Mouse (Mus musculus) heart, embryonic 10.5 days (tissue): ENCODE data around the gene Asic3. TPM values are rescaled to one million over a fixed set of nuclear protein-coding genes. Genes with fewer than 3 reads are reported as not detected.

ENCODE experiments used
- DNase-seq: peaks from one replicate; pipeline ENCODE4 v3.0.0-alpha.2; 2017; ENCODE audit warnings: low spot score
- H3K27ac ChIP-seq: fragments of 300-500 bp; sonication (generic); 2 replicates; pipeline ENCODE4 v1.5.1; 2016; ENCODE audit warnings: mild to moderate bottlenecking
- H3K27me3 ChIP-seq: fragments of 300-500 bp; sonication (generic); 2 replicates; pipeline ENCODE4 v1.6.1; 2016; ENCODE audit warnings: mild to moderate bottlenecking; ENCODE audit not compliant: poor library complexity, insufficient read depth, severe bottlenecking
- H3K36me3 ChIP-seq: fragments of 300-500 bp; sonication (generic); 2 replicates; pipeline ENCODE4 v1.6.1; 2016; ENCODE audit warnings: mild to moderate bottlenecking, moderate library complexity
- H3K4me1 ChIP-seq: fragments of 300-500 bp; sonication (generic); 2 replicates; pipeline ENCODE4 v1.6.1; 2016; ENCODE audit warnings: mild to moderate bottlenecking
- H3K4me3 ChIP-seq: fragments of 300-500 bp; sonication (generic); 2 replicates; pipeline ENCODE4 v1.5.1; 2016; ENCODE audit warnings: mild to moderate bottlenecking, moderate library complexity
- H3K9me3 ChIP-seq: fragments of 300-500 bp; sonication (generic); 2 replicates; pipeline ENCODE4 v1.6.1; 2016; ENCODE audit warnings: mild to moderate bottlenecking, moderate library complexity
- WGBS: fragments of 180-500 bp; shearing (Covaris S2); methylation state at CpG from one replicate; pipeline ENCODE4 v1.1.7; 2016; 5-methylcytosine and 5-hydroxymethylcytosine counted together
- polyA plus RNA-seq: library from polyadenylated mRNA; unstranded; fragments of >200 nt; fragmentation: Nextera tagmentation; extraction: Ambion mirVana; gene quantifications from 2 replicates; pipeline ENCODE4 v1.2.1, GENCODE M21; 2016

Gene Asic3
- 0.11 TPM in 1 of 2 replicates, not detected in the other for polyA plus RNA-seq

DNA sequence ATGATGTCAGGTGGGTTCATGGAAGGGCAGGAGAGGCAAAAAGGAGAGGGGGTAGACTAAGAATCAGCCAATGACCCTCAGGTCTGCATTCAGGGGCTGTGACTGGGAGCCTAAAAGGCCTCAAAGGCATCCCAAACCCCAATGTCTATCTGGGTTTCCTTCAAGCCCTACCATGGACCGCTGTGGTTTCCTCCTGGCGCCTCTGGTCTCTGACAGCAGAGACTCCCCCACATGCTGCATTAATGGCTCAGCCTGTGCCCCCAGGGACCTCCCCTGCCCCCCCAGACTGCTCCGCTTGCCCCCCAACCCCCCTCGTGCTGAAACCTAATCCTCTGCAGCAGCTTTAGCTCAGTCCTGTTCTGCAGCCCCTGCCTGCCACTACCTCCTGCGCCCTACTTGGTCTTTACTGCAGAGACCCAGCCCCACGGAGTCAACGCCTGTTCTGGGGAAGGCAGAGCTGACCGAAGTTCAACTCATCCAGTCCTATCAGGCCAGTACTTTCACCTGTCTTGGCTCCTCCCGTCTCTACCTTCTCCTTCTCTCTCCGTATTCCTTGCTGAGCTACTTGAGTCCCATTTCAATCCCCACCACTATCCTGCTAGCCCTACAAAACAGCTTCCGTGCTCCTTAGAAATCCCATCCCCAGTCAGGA is at the start of gene Asic3:
TSS of gene Asic3 (plus strand) at position 351 of the 652 bp plus-strand sequence.
- Histone ChIP-seq H3K4me3 (no peak within 1 kb of the TSS), H3K27me3 (peaks cover 34% of the 10 kb centered on the region), H3K27ac (no peak within 1 kb of the TSS), H3K4me1 (peaks cover 23% of the 10 kb centered on the region), H3K36me3 (peaks cover 14% of the 10 kb centered on the region), H3K9me3 (no peaks in the 10 kb centered on the region)
- WGBS: 43% methylated on average over 11 of the region's 11 CpGs
- DNase-seq: no peak

- no peak for DNase-seq
- H3K27me3 ChIP-seq: no peaks in the 10 kb centered on the region; the same call in 1 of the 2 replicates
- peaks cover 49% of the 10 kb centered on the region for H3K4me1 ChIP-seq
- H3K36me3 ChIP-seq: peaks cover 3% of the 10 kb centered on the region; the same call in 1 of the 2 replicates
- 59% methylated on average over 2 of the region's 2 CpGs for WGBS
- H3K4me3 ChIP-seq: no peak overlapping the region
- no peak overlapping the region; the same call in 1 of the 2 replicates for H3K27ac ChIP-seq
- H3K9me3 ChIP-seq: no peaks in the 10 kb centered on the region
These were observed 49.7 kb upstream of the Asic3 start for GRCm38 (mm10) chr5:24363467-24363866.

DNA sequence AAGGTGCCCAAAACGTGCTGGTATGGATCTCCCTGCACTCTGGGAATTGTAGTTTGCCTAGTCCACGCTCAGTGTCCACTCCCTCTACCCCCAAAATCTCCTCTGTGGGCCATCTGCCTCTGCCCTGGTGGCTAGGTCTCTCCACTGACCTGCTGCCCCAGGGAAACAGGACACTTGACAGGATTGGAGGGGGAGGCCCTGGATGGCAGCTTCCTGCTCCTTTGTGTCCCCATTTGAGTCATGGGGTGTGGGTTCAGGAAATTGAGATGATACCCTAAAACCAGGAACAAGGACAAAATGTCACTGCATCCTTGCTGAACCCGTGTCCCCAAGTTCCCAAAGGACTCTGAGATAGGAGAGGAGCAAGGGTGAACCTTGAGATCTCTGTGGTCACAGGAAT is 49.1 kb upstream of the Asic3 start:
- Histone ChIP-seq H3K36me3 (peaks cover 3% of the 10 kb centered on the region; the same call in 1 of the 2 replicates), H3K27me3 (no peaks in the 10 kb centered on the region; the same call in 1 of the 2 replicates), H3K4me3 (no peak overlapping the region), H3K27ac (peak overlapping the region; percentile 81), H3K4me1 (peaks cover 49% of the 10 kb centered on the region), H3K9me3 (no peaks in the 10 kb centered on the region)
- WGBS: 59% methylated on average over 3 of the region's 3 CpGs
- no peak for DNase-seq

DNA sequence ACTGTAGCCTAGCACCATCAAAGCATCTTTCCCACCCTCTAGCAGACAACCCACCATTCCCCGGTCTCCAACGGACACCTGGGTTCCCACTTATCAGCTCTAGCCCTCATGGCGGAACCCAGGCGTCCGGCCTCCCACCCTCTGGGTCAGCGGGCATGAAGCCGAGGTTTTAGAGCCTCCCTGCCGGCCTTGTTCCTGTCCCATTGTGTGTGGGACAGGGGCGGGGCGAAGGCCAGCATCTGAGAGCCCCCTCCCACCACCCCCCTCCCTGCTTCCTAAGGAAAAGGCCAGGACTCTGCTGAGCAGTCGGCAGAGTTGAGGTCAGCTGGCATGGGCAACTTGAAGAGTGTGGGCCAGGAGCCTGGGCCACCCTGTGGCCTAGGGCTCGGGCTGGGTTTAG is 48.7 kb upstream of the Asic3 start, which contains the start of gene Nos3:
TSS of gene Nos3 (plus strand) at position 303 of the 400 bp plus-strand sequence.
- peaks cover 3% of the 10 kb centered on the region; the same call in 1 of the 2 replicates for H3K36me3 ChIP-seq
- no peaks in the 10 kb centered on the region for H3K9me3 ChIP-seq
- H3K27ac ChIP-seq: peak within 1 kb of the TSS; percentile 81
- 40% methylated on average over 12 of the region's 12 CpGs for WGBS
- H3K27me3 ChIP-seq: no peaks in the 10 kb centered on the region; the same call in 1 of the 2 replicates
- H3K4me1 ChIP-seq: peaks cover 49% of the 10 kb centered on the region
- H3K4me3 ChIP-seq: peak within 1 kb of the TSS; percentile 50
- no peak for DNase-seq

GRCm38 (mm10) chr5:24364963-24365362 is 48.2 kb upstream of the Asic3 start:
- Histone ChIP-seq H3K27ac (peak overlapping the region; percentile 81), H3K4me3 (peak overlapping the region; percentile 50)

GRCm38 (mm10) chr5:24365528-24365927 is 47.7 kb upstream of the Asic3 start:
- Histone ChIP-seq H3K27me3 (no peaks in the 10 kb centered on the region), H3K4me1 (peaks cover 54% of the 10 kb centered on the region), H3K9me3 (no peaks in the 10 kb centered on the region), H3K27ac (peak overlapping the region; percentile 81), H3K4me3 (peak overlapping the region; percentile 50), H3K36me3 (peaks cover 8% of the 10 kb centered on the region)
- WGBS: 9% methylated on average over 5 of the region's 5 CpGs
- DNase-seq: no peak

More at GRCm38 (mm10) chr5:24364963-24365362, 48.2 kb upstream of the Asic3 start:
- Histone ChIP-seq H3K4me1 (peaks cover 52% of the 10 kb centered on the region), H3K36me3 (peaks cover 6% of the 10 kb centered on the region), H3K27me3 (no peaks in the 10 kb centered on the region), H3K9me3 (no peaks in the 10 kb centered on the region)
- no peak for DNase-seq
- WGBS: 71% methylated on average over 10 of the region's 10 CpGs

- peak overlapping the region; percentile 2 for H3K27ac ChIP-seq
- WGBS: 70% methylated on average over 9 of the region's 9 CpGs
- DNase-seq: no peak
- no peaks in the 10 kb centered on the region for H3K9me3 ChIP-seq
- H3K4me3 ChIP-seq: peak overlapping the region; percentile 50; the same call in 1 of the 2 replicates
- no peaks in the 10 kb centered on the region for H3K27me3 ChIP-seq
- H3K36me3 ChIP-seq: peaks cover 9% of the 10 kb centered on the region
- peaks cover 55% of the 10 kb centered on the region for H3K4me1 ChIP-seq
These were observed 46.8 kb upstream of the Asic3 start for GRCm38 (mm10) chr5:24366426-24366825.

DNA sequence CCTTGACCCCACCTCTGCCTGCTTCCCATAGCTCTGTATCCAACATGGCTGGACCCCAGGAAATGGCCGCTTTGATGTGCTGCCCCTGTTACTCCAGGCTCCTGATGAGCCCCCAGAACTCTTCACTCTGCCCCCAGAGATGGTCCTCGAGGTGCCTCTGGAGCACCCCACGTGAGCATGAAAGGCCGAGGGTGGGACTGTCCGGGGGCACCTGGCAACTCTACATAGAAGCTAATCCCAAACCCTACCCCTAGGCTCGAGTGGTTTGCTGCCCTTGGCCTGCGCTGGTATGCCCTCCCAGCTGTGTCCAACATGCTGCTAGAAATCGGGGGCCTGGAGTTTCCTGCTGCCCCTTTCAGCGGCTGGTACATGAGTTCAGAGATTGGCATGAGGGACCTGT is 43.4 kb upstream of the Asic3 start:
- no peak for DNase-seq
- Histone ChIP-seq H3K4me1 (peaks cover 48% of the 10 kb centered on the region), H3K4me3 (no peak overlapping the region), H3K36me3 (peaks cover 17% of the 10 kb centered on the region), H3K9me3 (no peaks in the 10 kb centered on the region), H3K27me3 (no peaks in the 10 kb centered on the region), H3K27ac (no peak overlapping the region)
- WGBS: 85% methylated on average over 9 of the region's 9 CpGs

GRCm38 (mm10) chr5:24373807-24374206 is 39.4 kb upstream of the Asic3 start:
- H3K27me3 ChIP-seq: 0 out of 2 replicates have a peak, but pooled peaks cover 4% of the 10 kb centered on the region
- WGBS: 80% methylated on average over 5 of the region's 5 CpGs
- DNase-seq: no peak
- H3K36me3 ChIP-seq: peaks cover 19% of the 10 kb centered on the region
- no peak overlapping the region for H3K4me3 ChIP-seq
- no peak overlapping the region for H3K27ac ChIP-seq
- H3K4me1 ChIP-seq: peaks cover 23% of the 10 kb centered on the region
- no peaks in the 10 kb centered on the region for H3K9me3 ChIP-seq

GRCm38 (mm10) chr5:24374216-24374615 is 39.0 kb upstream of the Asic3 start:
- no peak for DNase-seq
- H3K27ac ChIP-seq: no peak overlapping the region
- 0 out of 2 replicates have a peak, but pooled peaks cover 4% of the 10 kb centered on the region for H3K27me3 ChIP-seq

DNA sequence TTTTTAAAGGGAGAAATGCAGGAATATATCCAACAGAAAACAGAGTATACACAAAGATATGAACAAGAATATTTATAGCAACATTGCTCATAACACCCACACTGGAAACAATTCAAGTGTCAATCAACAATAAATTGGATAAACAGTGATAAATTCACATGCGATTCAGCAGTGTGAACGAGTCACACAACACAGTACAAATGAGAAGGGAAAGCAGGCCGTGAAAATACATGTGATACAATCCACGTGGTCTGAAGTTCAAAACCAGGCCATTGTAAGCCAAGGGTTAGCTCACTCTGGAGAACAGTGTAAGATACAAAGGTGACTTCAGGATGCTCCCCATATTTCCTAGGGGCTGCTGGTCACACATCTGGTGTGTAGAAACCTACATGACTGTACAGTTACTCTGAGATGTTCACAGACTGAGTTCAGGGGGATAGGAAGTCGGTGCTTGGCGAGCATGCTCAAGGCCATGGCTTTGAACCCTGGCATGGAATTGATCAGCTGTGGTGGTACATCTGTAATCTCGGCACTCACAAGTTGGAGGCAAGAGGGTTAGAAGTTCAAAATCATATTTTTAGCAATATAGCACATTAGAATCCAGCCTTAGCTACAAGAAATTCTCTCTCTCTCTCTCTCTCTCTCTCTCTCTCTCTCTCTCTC is 38.4 kb upstream of the Asic3 start:
- peaks cover 28% of the 10 kb centered on the region for H3K4me1 ChIP-seq
- no peak overlapping the region for H3K4me3 ChIP-seq
- H3K27ac ChIP-seq: no peak overlapping the region
- peaks cover 17% of the 10 kb centered on the region for H3K36me3 ChIP-seq
- H3K9me3 ChIP-seq: no peaks in the 10 kb centered on the region
- H3K27me3 ChIP-seq: 0 out of 2 replicates have a peak, but pooled peaks cover 4% of the 10 kb centered on the region
- WGBS: 80% methylated on average over 7 of the region's 7 CpGs
- DNase-seq: no peak

More at GRCm38 (mm10) chr5:24374216-24374615, 39.0 kb upstream of the Asic3 start:
- Histone ChIP-seq H3K4me1 (peaks cover 24% of the 10 kb centered on the region), H3K36me3 (peaks cover 19% of the 10 kb centered on the region), H3K4me3 (no peak overlapping the region), H3K9me3 (no peaks in the 10 kb centered on the region)
- 56% methylated on average over 6 of the region's 6 CpGs for WGBS

GRCm38 (mm10) chr5:24378700-24379099 is 34.5 kb upstream of the Asic3 start:
- no peaks in the 10 kb centered on the region for H3K9me3 ChIP-seq
- DNase-seq: no peak
- H3K4me1 ChIP-seq: peaks cover 40% of the 10 kb centered on the region
- H3K4me3 ChIP-seq: no peak overlapping the region
- H3K27ac ChIP-seq: no peak overlapping the region
- 76% methylated on average over 2 of the region's 2 CpGs for WGBS
- H3K27me3 ChIP-seq: 0 out of 2 replicates have a peak, but pooled peaks cover 4% of the 10 kb centered on the region
- H3K36me3 ChIP-seq: peaks cover 12% of the 10 kb centered on the region

DNA sequence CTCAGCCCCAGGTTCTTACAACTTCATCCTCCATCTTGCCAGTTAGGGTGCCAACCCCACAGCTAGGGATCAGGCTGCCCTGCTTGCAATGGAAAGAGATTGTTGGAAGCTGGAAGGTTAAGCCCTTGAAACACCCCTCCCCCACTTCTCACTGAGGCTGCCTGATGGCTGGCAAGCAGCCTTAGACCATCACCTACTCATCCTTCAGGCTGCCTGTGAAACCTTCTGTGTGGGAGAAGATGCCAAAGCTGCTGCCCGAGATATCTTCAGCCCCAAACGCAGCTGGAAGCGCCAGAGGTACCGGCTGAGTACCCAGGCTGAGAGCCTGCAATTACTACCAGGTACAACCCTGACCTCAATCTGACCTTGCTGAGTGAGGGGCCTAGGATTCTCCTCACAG is 33.7 kb upstream of the Asic3 start:
- Histone ChIP-seq H3K4me3 (no peak overlapping the region), H3K9me3 (no peaks in the 10 kb centered on the region), H3K27ac (peak overlapping the region; percentile 18; the same call in 1 of the 2 replicates), H3K27me3 (0 out of 2 replicates have a peak, but pooled peaks cover 6% of the 10 kb centered on the region), H3K4me1 (peaks cover 46% of the 10 kb centered on the region), H3K36me3 (peaks cover 12% of the 10 kb centered on the region)
- no peak for DNase-seq
- 55% methylated on average over 4 of the region's 4 CpGs for WGBS
